Mouse (Mus musculus): ENCODE data around the gene Arl15. TPM values are rescaled to one million over a fixed set of nuclear protein-coding genes. Genes with fewer than 3 reads are reported as not detected.

The Arl15 gene
- polyA plus RNA-seq, 1 experiment from 2014 or later: 4.9 TPM

DNA sequence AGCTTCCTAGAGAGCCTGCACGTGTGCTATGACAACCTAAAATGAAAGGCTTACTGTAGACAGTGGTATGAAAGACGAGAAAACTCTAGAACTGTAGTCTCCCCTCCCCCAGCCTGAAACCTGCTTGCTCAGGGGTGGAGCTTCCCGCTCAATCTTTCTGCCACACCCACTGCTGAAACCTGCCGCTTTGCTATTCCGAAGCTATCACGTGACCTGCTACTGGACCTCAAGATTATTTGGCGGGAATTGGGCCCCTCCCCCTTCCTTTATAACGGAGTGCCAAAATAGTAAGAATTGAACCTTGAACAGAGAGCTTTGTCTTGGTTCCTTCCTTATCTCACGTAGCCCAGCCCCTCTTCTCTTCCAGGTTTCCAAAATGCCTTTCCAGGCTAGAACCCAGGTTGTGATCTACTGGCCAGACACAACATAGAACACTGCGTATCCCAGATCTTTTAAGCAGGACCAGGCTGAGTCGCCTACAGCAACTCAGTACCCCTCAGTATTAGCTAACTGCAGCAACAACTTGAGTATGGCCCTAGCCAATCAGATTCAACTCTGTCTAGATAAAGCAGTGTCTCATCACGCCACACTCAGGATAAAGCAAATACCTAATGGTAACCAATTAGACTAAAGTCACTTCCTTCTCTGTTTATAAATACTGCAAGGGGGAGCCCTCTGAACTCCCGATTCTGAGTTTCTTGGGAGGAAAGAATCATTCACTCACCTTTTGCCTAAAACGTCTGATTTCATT is 31.4 kb upstream of the Arl15 start:
- 78% methylated on average over 14 of the region's 14 CpGs for WGBS
- Histone ChIP-seq H3K9ac (ENCODE audit: low read depth, low read length) (no peak overlapping the region), H3K4me3 (ENCODE audit: low read depth, low read length) (no peak overlapping the region), H3K4me1 (replicated peaks; ENCODE audit: control insufficient read depth, insufficient read depth, low read length) (no peaks in the 10 kb centered on the region), H3K9me3 (ENCODE audit: control insufficient read depth) (no peaks in the 10 kb centered on the region), H3K27ac (ENCODE audit: low read depth, low read length) (no peak overlapping the region), H3K36me3 (ENCODE audit: control insufficient read depth, insufficient read depth) (no peaks in the 10 kb centered on the region), H3K4me2 (replicated peaks; ENCODE audit: low read depth) (no peak overlapping the region), H3K27me3 (replicated peaks; ENCODE audit: control insufficient read depth, insufficient read depth, low read length) (no peaks in the 10 kb centered on the region)
- no peak for ATAC-seq
- no peak for TF ChIP-seq CTCF (IDR thresholded peaks at IDR 0.05; ENCODE audit: low read depth)

DNA sequence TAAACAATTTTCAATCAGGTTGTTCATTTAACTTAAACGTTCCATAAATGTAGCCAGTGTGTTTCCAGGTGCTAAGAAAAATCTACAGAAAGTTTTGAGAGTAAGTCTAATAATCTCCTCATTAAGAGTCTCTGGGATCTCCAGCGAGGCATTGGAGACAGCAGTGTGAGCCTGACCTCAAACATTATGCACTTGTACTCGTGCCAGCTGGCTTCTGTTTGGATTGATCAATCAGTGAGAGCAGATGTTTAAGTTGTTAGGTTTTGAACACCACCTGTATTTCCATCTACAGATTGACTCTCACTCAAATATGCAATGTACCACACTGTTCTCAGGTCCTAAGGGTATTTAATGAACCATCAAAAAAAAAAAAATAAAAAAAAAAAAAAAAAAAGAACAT is 28.9 kb upstream of the Arl15 start:
- no peak for TF ChIP-seq CTCF (IDR thresholded peaks at IDR 0.05; ENCODE audit: low read depth)
- H3K4me3 ChIP-seq (ENCODE audit: low read depth, low read length): no peak overlapping the region
- H3K36me3 ChIP-seq (ENCODE audit: control insufficient read depth, insufficient read depth): no peaks in the 10 kb centered on the region
- no peak for ATAC-seq
- no peak overlapping the region for H3K4me2 ChIP-seq (replicated peaks; ENCODE audit: low read depth)
- WGBS: 42% methylated on average over 3 of the region's 3 CpGs
- H3K4me1 ChIP-seq (replicated peaks; ENCODE audit: control insufficient read depth, insufficient read depth, low read length): no peaks in the 10 kb centered on the region
- no peaks in the 10 kb centered on the region for H3K9me3 ChIP-seq (ENCODE audit: control insufficient read depth)
- H3K27me3 ChIP-seq (replicated peaks; ENCODE audit: control insufficient read depth, insufficient read depth, low read length): no peaks in the 10 kb centered on the region
- H3K9ac ChIP-seq (ENCODE audit: low read depth, low read length): no peak overlapping the region
- no peak overlapping the region for H3K27ac ChIP-seq (ENCODE audit: low read depth, low read length)

DNA sequence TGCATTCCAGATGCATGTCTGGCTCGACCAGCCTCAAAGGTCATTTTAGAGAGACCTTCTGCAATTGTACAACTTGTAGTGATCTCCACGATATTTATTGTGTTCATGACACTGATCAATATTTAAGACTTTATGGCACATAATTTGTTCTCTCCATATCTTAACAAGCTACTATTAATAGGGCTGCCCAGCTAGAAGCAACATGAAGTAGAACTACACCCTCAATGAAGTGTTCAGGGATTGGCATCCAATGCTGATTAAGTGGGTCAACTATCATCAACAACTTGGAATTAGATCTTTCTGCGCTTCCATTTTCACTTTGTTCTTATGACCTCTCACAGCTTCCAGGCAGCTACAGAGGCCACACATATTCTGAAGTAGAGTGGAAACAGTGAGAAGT is 24.5 kb upstream of the Arl15 start:
- H3K4me2 ChIP-seq (replicated peaks; ENCODE audit: low read depth): peak overlapping the region; percentile 25
- no peaks in the 10 kb centered on the region for H3K9me3 ChIP-seq (ENCODE audit: control insufficient read depth)
- no peaks in the 10 kb centered on the region for H3K27me3 ChIP-seq (replicated peaks; ENCODE audit: control insufficient read depth, insufficient read depth, low read length)
- no peak for TF ChIP-seq CTCF (IDR thresholded peaks at IDR 0.05; ENCODE audit: low read depth)
- ATAC-seq: peak; percentile 79
- H3K4me1 ChIP-seq (replicated peaks; ENCODE audit: control insufficient read depth, insufficient read depth, low read length): no peaks in the 10 kb centered on the region
- peak overlapping the region; percentile 60 for H3K27ac ChIP-seq (ENCODE audit: low read depth, low read length)
- H3K36me3 ChIP-seq (ENCODE audit: control insufficient read depth, insufficient read depth): no peaks in the 10 kb centered on the region
- H3K9ac ChIP-seq (ENCODE audit: low read depth, low read length): no peak overlapping the region
- H3K4me3 ChIP-seq (ENCODE audit: low read depth, low read length): no peak overlapping the region
- WGBS: 51% methylated on average over 3 of the region's 3 CpGs

DNA sequence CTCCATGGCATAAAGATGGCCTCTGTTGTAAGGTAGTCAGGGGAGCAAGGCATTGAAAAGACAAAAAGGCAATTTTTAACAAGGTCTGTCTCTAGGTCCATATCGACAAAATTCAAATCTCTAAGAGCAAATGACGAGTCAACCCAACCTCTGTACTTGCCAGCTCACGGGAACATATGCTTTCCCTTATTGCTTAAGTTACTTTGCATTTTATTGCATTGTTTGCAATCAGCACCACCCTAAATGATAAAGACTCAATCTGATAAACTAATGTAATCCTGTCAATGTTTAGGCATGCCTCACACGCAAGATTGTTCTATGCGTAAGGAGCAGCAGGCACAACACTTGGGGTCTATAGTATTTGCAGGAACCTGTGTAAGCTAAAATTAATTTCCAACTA is 24.0 kb upstream of the Arl15 start:
- peak; percentile 56; the same call in 1 of the 2 replicates for ATAC-seq
- 43% methylated on average over 5 of the region's 5 CpGs for WGBS
- no peaks in the 10 kb centered on the region for H3K4me1 ChIP-seq (replicated peaks; ENCODE audit: control insufficient read depth, insufficient read depth, low read length)
- no peak for TF ChIP-seq CTCF (IDR thresholded peaks at IDR 0.05; ENCODE audit: low read depth)
- no peaks in the 10 kb centered on the region for H3K36me3 ChIP-seq (ENCODE audit: control insufficient read depth, insufficient read depth)
- H3K27me3 ChIP-seq (replicated peaks; ENCODE audit: control insufficient read depth, insufficient read depth, low read length): no peaks in the 10 kb centered on the region
- no peak overlapping the region for H3K9ac ChIP-seq (ENCODE audit: low read depth, low read length)
- H3K4me3 ChIP-seq (ENCODE audit: low read depth, low read length): no peak overlapping the region
- no peaks in the 10 kb centered on the region for H3K9me3 ChIP-seq (ENCODE audit: control insufficient read depth)
- H3K27ac ChIP-seq (ENCODE audit: low read depth, low read length): peak overlapping the region; percentile 16
- H3K4me2 ChIP-seq (replicated peaks; ENCODE audit: low read depth): peak overlapping the region; percentile 25

DNA sequence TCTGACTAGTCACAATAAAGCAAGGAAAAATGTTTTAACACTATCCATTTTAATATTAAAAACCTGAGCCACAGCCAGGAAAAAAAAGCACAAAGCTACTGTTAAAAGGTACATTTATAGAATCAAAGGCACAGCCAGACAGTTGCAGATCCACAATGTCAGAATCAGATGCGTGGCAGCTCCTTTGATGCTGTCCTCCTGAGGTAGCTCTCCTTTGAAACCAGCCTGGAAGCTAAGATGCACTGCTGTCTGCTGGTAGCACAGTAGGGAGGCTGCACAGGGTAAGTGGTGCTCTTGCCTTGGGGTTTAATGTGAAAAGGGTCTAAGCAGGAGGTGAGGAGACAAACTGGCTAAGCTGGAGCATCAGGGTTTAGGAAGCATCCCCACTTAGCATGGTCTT is 23.0 kb upstream of the Arl15 start:
- H3K9ac ChIP-seq (ENCODE audit: low read depth, low read length): no peak overlapping the region
- no peak overlapping the region for H3K4me3 ChIP-seq (ENCODE audit: low read depth, low read length)
- H3K27me3 ChIP-seq (replicated peaks; ENCODE audit: control insufficient read depth, insufficient read depth, low read length): no peaks in the 10 kb centered on the region
- no peak overlapping the region for H3K4me2 ChIP-seq (replicated peaks; ENCODE audit: low read depth)
- no peak for TF ChIP-seq CTCF (IDR thresholded peaks at IDR 0.05; ENCODE audit: low read depth)
- no peaks in the 10 kb centered on the region for H3K36me3 ChIP-seq (ENCODE audit: control insufficient read depth, insufficient read depth)
- no peak for ATAC-seq
- no peak overlapping the region for H3K27ac ChIP-seq (ENCODE audit: low read depth, low read length)
- no peaks in the 10 kb centered on the region for H3K4me1 ChIP-seq (replicated peaks; ENCODE audit: control insufficient read depth, insufficient read depth, low read length)
- WGBS: 72% methylated on average over 1 of the region's 1 CpGs
- no peaks in the 10 kb centered on the region for H3K9me3 ChIP-seq (ENCODE audit: control insufficient read depth)

DNA sequence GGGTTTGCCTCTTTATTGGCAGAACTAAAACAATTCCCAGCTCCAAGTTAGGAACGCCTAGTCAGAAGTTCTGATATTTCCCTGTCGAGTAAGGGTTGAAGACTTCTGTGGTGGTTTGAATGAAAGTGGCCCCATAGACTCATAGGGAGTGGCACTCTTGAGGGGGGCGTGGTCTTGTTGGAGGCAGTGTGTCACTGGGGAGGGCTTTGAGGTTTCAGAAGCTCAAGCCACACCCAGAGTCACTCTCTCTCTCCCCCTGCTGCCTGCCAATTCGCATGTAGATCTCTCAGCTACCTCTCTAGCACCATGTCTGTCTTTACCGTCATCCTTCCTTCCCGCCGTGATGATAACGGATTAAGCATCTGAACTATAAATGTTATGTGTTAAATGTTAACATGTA is 19.5 kb upstream of the Arl15 start:
- no peak overlapping the region for H3K9ac ChIP-seq (ENCODE audit: low read depth, low read length)
- no peaks in the 10 kb centered on the region for H3K36me3 ChIP-seq (ENCODE audit: control insufficient read depth, insufficient read depth)
- no peak overlapping the region for H3K27ac ChIP-seq (ENCODE audit: low read depth, low read length)
- H3K4me2 ChIP-seq (replicated peaks; ENCODE audit: low read depth): no peak overlapping the region
- no peak for ATAC-seq
- H3K4me3 ChIP-seq (ENCODE audit: low read depth, low read length): no peak overlapping the region
- H3K9me3 ChIP-seq (ENCODE audit: control insufficient read depth): no peaks in the 10 kb centered on the region
- H3K27me3 ChIP-seq (replicated peaks; ENCODE audit: control insufficient read depth, insufficient read depth, low read length): no peaks in the 10 kb centered on the region
- no peak for TF ChIP-seq CTCF (IDR thresholded peaks at IDR 0.05; ENCODE audit: low read depth)
- H3K4me1 ChIP-seq (replicated peaks; ENCODE audit: control insufficient read depth, insufficient read depth, low read length): no peaks in the 10 kb centered on the region
- 86% methylated on average over 8 of the region's 8 CpGs for WGBS

Data from intestine, postnatal 0 days (tissue).